Mouse (Mus musculus) testis, adult 2 months (tissue): ENCODE measurements around the gene Ecm1. TPM values are rescaled to one million over a fixed set of nuclear protein-coding genes. Genes with fewer than 3 reads are reported as not detected.

Source experiments
- H3K27ac ChIP-seq: fragments of 200-500 bp; 2 replicates; pipeline ENCODE4 v1.5.1; 2012; ENCODE audit warnings: low read depth, low read length; ENCODE audit not compliant: control insufficient read depth, insufficient read depth
- H3K27me3 ChIP-seq: fragments of 200-500 bp; 2 replicates; pipeline ENCODE4 v1.6.1; 2012; ENCODE audit warnings: mild to moderate bottlenecking, low read length, moderate library complexity; ENCODE audit not compliant: control insufficient read depth, insufficient read depth
- H3K36me3 ChIP-seq: fragments of 200-500 bp; 2 replicates; pipeline ENCODE4 v1.6.1; 2012; ENCODE audit warnings: mild to moderate bottlenecking, low read length; ENCODE audit not compliant: control insufficient read depth, insufficient read depth
- H3K4me1 ChIP-seq: fragments of 200-500 bp; 2 replicates; pipeline ENCODE4 v1.6.1; 2012; ENCODE audit warnings: low read length; ENCODE audit not compliant: control insufficient read depth, insufficient read depth
- H3K4me3 ChIP-seq: fragments of 200-500 bp; 2 replicates; pipeline ENCODE4 v1.5.1; 2012; ENCODE audit warnings: low read depth, mild to moderate bottlenecking, low read length, moderate library complexity, mixed read lengths; ENCODE audit not compliant: control insufficient read depth
- CTCF ChIP-seq: fragments of 200-500 bp; IDR thresholded peaks from 2 replicates; pipeline ENCODE4 v1.5.1; 2012; ENCODE audit warnings: low read depth, mild to moderate bottlenecking, inconsistent platforms, low read length, moderate library complexity; ENCODE audit not compliant: control insufficient read depth, insufficient read depth, insufficient replicate concordance
- POLR2A ChIP-seq: fragments of 200-500 bp; IDR thresholded peaks from 2 replicates; pipeline ENCODE4 v1.6.1; 2012; ENCODE audit warnings: low read depth, mild to moderate bottlenecking, inconsistent platforms, low read length, moderate library complexity; ENCODE audit not compliant: control insufficient read depth
- polyA plus RNA-seq: library from polyadenylated mRNA; depleted of rRNA; stranded (reverse); fragments of >200 nt; gene quantifications from 2 replicates; pipeline ENCODE4 v1.2.3, GENCODE M21; 2012

Ecm1 gene
- polyA plus RNA-seq, 1 experiment: 26.7 TPM

GRCm38 (mm10) chr3:95735071-95735670 lies 4.2 kb downstream of the Ecm1 start:
- Histone ChIP-seq H3K36me3 (no peaks in the 10 kb centered on the region; the same call in 1 of the 2 replicates), H3K4me3 (peak overlapping the region; percentile 42)
- TF ChIP-seq CTCF: no peak
- TF ChIP-seq POLR2A: no peak

GRCm38 (mm10) chr3:95734092-95734702 lies 5.2 kb downstream of the Ecm1 start:
- peak overlapping the region; percentile 41 for H3K27ac ChIP-seq
- peak overlapping the region; percentile 42; the same call in 1 of the 2 replicates for H3K4me3 ChIP-seq
- TF ChIP-seq POLR2A (no peak), CTCF (no peak)
- no peaks in the 10 kb centered on the region; the same call in 1 of the 2 replicates for H3K36me3 ChIP-seq
- H3K27me3 ChIP-seq: no peaks in the 10 kb centered on the region
- peaks cover 5% of the 10 kb centered on the region for H3K4me1 ChIP-seq

More at GRCm38 (mm10) chr3:95735071-95735670, 4.2 kb downstream of the Ecm1 start:
- no peak overlapping the region; the same call in 1 of the 2 replicates for H3K27ac ChIP-seq
- peaks cover 5% of the 10 kb centered on the region for H3K4me1 ChIP-seq
- no peaks in the 10 kb centered on the region for H3K27me3 ChIP-seq

- Histone ChIP-seq H3K36me3 (no peaks in the 10 kb centered on the region; the same call in 1 of the 2 replicates), H3K4me3 (no peak overlapping the region), H3K27ac (peak overlapping the region; percentile 82)
Observed at GRCm38 (mm10) chr3:95732744-95733521, 6.4 kb downstream of the Ecm1 start.

GRCm38 (mm10) chr3:95732297-95732696 lies 7.1 kb downstream of the Ecm1 start:
- TF ChIP-seq CTCF (no peak), POLR2A (no peak)
- no peak overlapping the region for H3K4me3 ChIP-seq
- no peaks in the 10 kb centered on the region; the same call in 1 of the 2 replicates for H3K36me3 ChIP-seq
- peaks cover 5% of the 10 kb centered on the region for H3K4me1 ChIP-seq
- H3K27ac ChIP-seq: peak overlapping the region; percentile 82; the same call in 1 of the 2 replicates
- H3K27me3 ChIP-seq: no peaks in the 10 kb centered on the region

More at GRCm38 (mm10) chr3:95732744-95733521, 6.4 kb downstream of the Ecm1 start:
- Histone ChIP-seq H3K27me3 (no peaks in the 10 kb centered on the region), H3K4me1 (peaks cover 5% of the 10 kb centered on the region)
- TF ChIP-seq CTCF: no peak
- no peak for TF ChIP-seq POLR2A

- Histone ChIP-seq H3K36me3 (no peaks in the 10 kb centered on the region; the same call in 1 of the 2 replicates), H3K27me3 (no peaks in the 10 kb centered on the region), H3K27ac (no peak overlapping the region), H3K4me3 (no peak overlapping the region), H3K4me1 (peaks cover 5% of the 10 kb centered on the region)
- TF ChIP-seq CTCF (no peak), POLR2A (no peak)
Observed at GRCm38 (mm10) chr3:95731802-95732201, 7.6 kb downstream of the Ecm1 start.

- TF ChIP-seq POLR2A (no peak), CTCF (no peak)
- no peak overlapping the region for H3K4me3 ChIP-seq
- no peaks in the 10 kb centered on the region for H3K27me3 ChIP-seq
- no peaks in the 10 kb centered on the region; the same call in 1 of the 2 replicates for H3K36me3 ChIP-seq
- no peak overlapping the region for H3K27ac ChIP-seq
- peaks cover 5% of the 10 kb centered on the region for H3K4me1 ChIP-seq
Observed at GRCm38 (mm10) chr3:95730431-95730830, 8.9 kb downstream of the Ecm1 start.

- Histone ChIP-seq H3K27ac (no peak overlapping the region), H3K4me1 (peaks cover 2% of the 10 kb centered on the region; the same call in 1 of the 2 replicates), H3K27me3 (no peaks in the 10 kb centered on the region), H3K36me3 (no peaks in the 10 kb centered on the region), H3K4me3 (no peak overlapping the region)
- no peak for TF ChIP-seq CTCF
- TF ChIP-seq POLR2A: no peak
Observed at GRCm38 (mm10) chr3:95728906-95729305, 10.5 kb downstream of the Ecm1 start.
